Mouse (Mus musculus) ES-Bruce4 (cell line): Measurements from ENCODE around the gene Amigo1.

Source experiments
- CTCF ChIP-seq: IDR thresholded peaks from one replicate; pipeline ENCODE4 v1.8.1; 2011; ENCODE audit warnings: low read depth, low read length
- POLR2A ChIP-seq: IDR thresholded peaks from one replicate; pipeline ENCODE4 v1.8.1; 2011; ENCODE audit warnings: low read length; ENCODE audit not compliant: insufficient read depth

DNA sequence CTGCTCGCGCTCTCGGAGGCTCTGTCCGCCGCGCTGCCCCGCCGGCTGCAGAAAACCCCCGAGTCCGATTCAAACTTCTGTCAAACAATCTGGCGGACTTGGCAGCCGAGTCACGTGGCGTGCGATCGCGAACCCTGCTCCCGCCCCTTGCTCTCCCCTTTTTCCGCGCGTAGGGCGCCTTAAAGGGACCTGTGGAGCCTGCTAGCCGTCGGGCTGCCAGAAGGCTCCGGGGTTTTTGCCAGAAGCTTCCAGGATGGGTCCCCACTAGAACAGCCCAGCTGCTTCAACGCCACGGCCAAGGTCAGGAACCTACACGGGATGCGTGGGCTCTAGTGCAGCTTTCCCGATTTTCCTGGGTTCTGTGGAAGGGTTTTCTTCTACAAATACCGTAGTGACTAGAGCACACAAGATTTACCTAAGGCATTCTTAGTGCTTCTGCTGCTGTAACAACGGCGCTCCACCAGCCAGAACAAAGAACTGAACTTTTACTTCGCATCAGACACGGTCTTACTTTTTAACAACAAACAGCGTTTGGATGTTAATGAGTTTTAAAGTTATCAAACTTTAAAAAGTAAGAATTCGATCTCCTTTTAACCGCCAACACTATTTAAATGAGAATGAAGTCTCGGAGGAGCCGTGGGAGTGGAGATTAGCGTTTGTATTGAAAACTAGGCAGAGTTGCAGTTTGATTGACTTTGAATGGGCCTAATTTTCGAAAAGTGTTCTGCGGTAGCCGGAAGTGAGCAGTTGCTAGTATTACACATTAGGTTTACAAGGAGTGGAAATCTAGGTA is 40.6 kb downstream of the Amigo1 start, which contains the start of gene Sypl2:
- no peak for TF ChIP-seq CTCF
- TF ChIP-seq POLR2A = no peak
